11 mouse cellular contexts compared by ENCODE assay signal in genomic region chr6:108527993-108528392, GRCm38 (mm10).
DNase-seq lines count a peak whose midpoint lies in the region; ATAC-seq and TF ChIP-seq lines count a peak whose summit lies in the region.
"Had no signal": no experiment of that assay in that cellular context is flagged by ENCODE, and none has a peak within 500 bp of the region (broad histone marks: within the 10 kb centered on the region; RNA-seq: fewer than 3 reads in every experiment).

No protein-coding gene starts in this region.

- no peak overlapping the region for H3ac ChIP-seq in C2C12 (ENCODE audit: control insufficient read depth, insufficient read length, low read depth)

- no peaks in the 10 kb centered on the region for H3K9me3 ChIP-seq in embryonic facial prominence, embryonic 14.5 days (ENCODE audit: control insufficient read depth, low read length)
- H3K9me3 ChIP-seq in embryonic facial prominence, embryonic 10.5 days = no peaks in the 10 kb centered on the region
- H3K9me3 ChIP-seq in heart, embryonic 12.5 days (replicated peaks) = no peaks in the 10 kb centered on the region
- H3K9me3 ChIP-seq in hindbrain, embryonic 12.5 days (replicated peaks) = no peaks in the 10 kb centered on the region
- no peaks in the 10 kb centered on the region for H3K9me3 ChIP-seq in kidney, embryonic 16.5 days (ENCODE audit: low read length)
- H3K9me3 ChIP-seq: embryonic facial prominence, embryonic 12.5 days; limb, embryonic 15.5 days; neural tube, embryonic 12.5 days had no signal

- TF ChIP-seq CTCF in C2C12 (IDR thresholded peaks at IDR 0.05; ENCODE audit: control insufficient read depth, insufficient read depth, insufficient read length) = no peak

- no peak overlapping the region for H3K4me2 ChIP-seq in embryonic facial prominence, embryonic 14.5 days (ENCODE audit: low read depth, low read length)
- H3K4me2 ChIP-seq in heart, embryonic 12.5 days = no peak overlapping the region
- no peak overlapping the region for H3K4me2 ChIP-seq in hindbrain, embryonic 12.5 days (replicated peaks)
- no peak overlapping the region for H3K4me2 ChIP-seq in kidney, embryonic 16.5 days (replicated peaks; ENCODE audit: low read depth, low read length)
- H3K4me2 ChIP-seq: embryonic facial prominence, embryonic 12.5 days; limb, embryonic 15.5 days; neural tube, embryonic 12.5 days had no signal

- H3K27ac ChIP-seq in embryonic facial prominence, embryonic 14.5 days (replicated peaks; ENCODE audit: low read depth, low read length) = no peak overlapping the region
- H3K27ac ChIP-seq in embryonic facial prominence, embryonic 10.5 days (replicated peaks) = no peak overlapping the region
- H3K27ac ChIP-seq in heart, embryonic 12.5 days (ENCODE audit: poor library complexity, severe bottlenecking) = 0 out of 2 replicates have a peak overlapping the region, but pooled peaks have one; percentile 16
- H3K27ac ChIP-seq in hindbrain, embryonic 12.5 days = no peak overlapping the region
- no peak overlapping the region for H3K27ac ChIP-seq in kidney, embryonic 16.5 days (ENCODE audit: low read length)
- H3K27ac ChIP-seq: embryonic facial prominence, embryonic 12.5 days; limb, embryonic 15.5 days; neural tube, embryonic 12.5 days had no signal

- H3K4me3 ChIP-seq in embryonic facial prominence, embryonic 14.5 days (ENCODE audit: low read depth, low read length) = no peak overlapping the region
- H3K4me3 ChIP-seq in embryonic facial prominence, embryonic 10.5 days = no peak overlapping the region
- H3K4me3 ChIP-seq in C2C12 (ENCODE audit: insufficient read depth, poor library complexity, severe bottlenecking) = no peak overlapping the region
- no peak overlapping the region for H3K4me3 ChIP-seq in heart, embryonic 12.5 days
- H3K4me3 ChIP-seq in hindbrain, embryonic 12.5 days = no peak overlapping the region
- H3K4me3 ChIP-seq in kidney, embryonic 16.5 days (ENCODE audit: low read length) = no peak overlapping the region
- H3K4me3 ChIP-seq: embryonic facial prominence, embryonic 12.5 days; limb, embryonic 15.5 days; neural tube, embryonic 12.5 days had no signal

- no peaks in the 10 kb centered on the region for H3K79me3 ChIP-seq in C2C12 (ENCODE audit: low read depth)

- DNase-seq in embryonic facial prominence, embryonic 14.5 days (ENCODE audit: low spot score) = peak; percentile 52
- DNase-seq in embryonic facial prominence, embryonic 10.5 days (ENCODE audit: low spot score) = no peak
- DNase-seq in lung, postnatal 10 days = peak; percentile 36
- DNase-seq in retina, postnatal 1 day = no peak

- no peaks in the 10 kb centered on the region for H3K4me1 ChIP-seq in embryonic facial prominence, embryonic 14.5 days (ENCODE audit: control insufficient read depth, insufficient read depth, low read length)
- H3K4me1 ChIP-seq in embryonic facial prominence, embryonic 10.5 days = peaks cover 21% of the 10 kb centered on the region
- peaks cover 38% of the 10 kb centered on the region for H3K4me1 ChIP-seq in heart, embryonic 12.5 days (replicated peaks)
- H3K4me1 ChIP-seq in hindbrain, embryonic 12.5 days = peaks cover 14% of the 10 kb centered on the region
- H3K4me1 ChIP-seq in kidney, embryonic 16.5 days (ENCODE audit: insufficient read depth, low read length) = peaks cover 29% of the 10 kb centered on the region

- ATAC-seq in embryonic facial prominence, embryonic 14.5 days (ENCODE audit: low read depth) = peak; percentile 41; the same call in 1 of the 2 replicates
- ATAC-seq in heart, embryonic 12.5 days (ENCODE audit: insufficient number of reproducible peaks, low FRiP score) = no peak
- ATAC-seq in hindbrain, embryonic 12.5 days (ENCODE audit: low FRiP score) = no peak
- no peak for ATAC-seq in kidney, embryonic 16.5 days (ENCODE audit: low FRiP score, low TSS enrichment)

- H3K27me3 ChIP-seq in embryonic facial prominence, embryonic 14.5 days (replicated peaks; ENCODE audit: control insufficient read depth, insufficient read depth, low read length) = no peaks in the 10 kb centered on the region
- H3K27me3 ChIP-seq in embryonic facial prominence, embryonic 10.5 days (replicated peaks; ENCODE audit: low read depth, poor library complexity, severe bottlenecking) = no peaks in the 10 kb centered on the region
- H3K27me3 ChIP-seq in C2C12 (ENCODE audit: control insufficient read depth, insufficient read depth, insufficient read length) = no peaks in the 10 kb centered on the region
- H3K27me3 ChIP-seq in heart, embryonic 12.5 days (replicated peaks) = no peaks in the 10 kb centered on the region
- H3K27me3 ChIP-seq in hindbrain, embryonic 12.5 days = no peaks in the 10 kb centered on the region
- no peaks in the 10 kb centered on the region for H3K27me3 ChIP-seq in kidney, embryonic 16.5 days (ENCODE audit: insufficient read depth, low read length)
- H3K27me3 ChIP-seq: embryonic facial prominence, embryonic 12.5 days; limb, embryonic 15.5 days; neural tube, embryonic 12.5 days had no signal

- no peaks in the 10 kb centered on the region for H3K79me2 ChIP-seq in C2C12 (ENCODE audit: control insufficient read depth, insufficient read depth)

- H3K9ac ChIP-seq in embryonic facial prominence, embryonic 14.5 days (ENCODE audit: low read depth, low read length) = no peak overlapping the region
- no peak overlapping the region for H3K9ac ChIP-seq in heart, embryonic 12.5 days
- no peak overlapping the region for H3K9ac ChIP-seq in hindbrain, embryonic 12.5 days
- no peak overlapping the region for H3K9ac ChIP-seq in kidney, embryonic 16.5 days (replicated peaks; ENCODE audit: low read length)
- H3K9ac ChIP-seq: embryonic facial prominence, embryonic 12.5 days; limb, embryonic 15.5 days; neural tube, embryonic 12.5 days had no signal

- peaks cover 5% of the 10 kb centered on the region; the same call in 1 of the 2 replicates for H3K36me3 ChIP-seq in embryonic facial prominence, embryonic 14.5 days (ENCODE audit: control insufficient read depth, insufficient read depth, low read length)
- peaks cover 35% of the 10 kb centered on the region for H3K36me3 ChIP-seq in embryonic facial prominence, embryonic 10.5 days (replicated peaks)
- no peaks in the 10 kb centered on the region for H3K36me3 ChIP-seq in C2C12 (ENCODE audit: control insufficient read depth, insufficient read depth)
- peaks cover 34% of the 10 kb centered on the region for H3K36me3 ChIP-seq in heart, embryonic 12.5 days
- no peaks in the 10 kb centered on the region for H3K36me3 ChIP-seq in hindbrain, embryonic 12.5 days
- peaks cover 16% of the 10 kb centered on the region; the same call in 1 of the 2 replicates for H3K36me3 ChIP-seq in kidney, embryonic 16.5 days (ENCODE audit: insufficient read depth, low read length)
- H3K36me3 ChIP-seq: neural tube, embryonic 12.5 days had no signal

TF ChIP-seq in C2C12, 6 proteins besides CTCF, POLR2A, EP300 and RAD21:
- peak; percentile 85 for TF ChIP-seq MYOD1 (IDR thresholded peaks at IDR 0.05; ENCODE audit: control insufficient read depth, insufficient read length, low read depth)
- no peak for TF ChIP-seq MAX (IDR thresholded peaks at IDR 0.05)
- peak; percentile 74 for TF ChIP-seq USF1 (IDR thresholded peaks at IDR 0.05; ENCODE audit: low read depth)
TF ChIP-seq in C2C12: peak in this region for 2.

Comparison
In these comparisons a context has a peak if more than half of its experiments do, and no peak if none do; other contexts are left out.
1. DNase-seq: peak in embryonic facial prominence, embryonic 14.5 days (single experiment) and lung, postnatal 10 days (single experiment); none in embryonic facial prominence, embryonic 10.5 days (single experiment) and retina, postnatal 1 day (single experiment).